Mouse (Mus musculus) MEL (cell line): Measurements from ENCODE around the gene Smoc1. TPM values are rescaled to one million over a fixed set of nuclear protein-coding genes. Genes with fewer than 3 reads are reported as not detected.

Experiments
- DNase-seq: peaks from one replicate; pipeline ENCODE4 v3.0.0; 2011; ENCODE audit warnings: low read depth, low spot score
- H3K27ac ChIP-seq: 2 replicates; pipeline ENCODE4 v1.5.1; 2012; ENCODE audit warnings: low read depth, mild to moderate bottlenecking, control low read depth, low read length, moderate library complexity; ENCODE audit not compliant: control insufficient read depth
- H3K27me3 ChIP-seq, 2 experiments: fragments of 150-350 bp in 1 of 2; sonication (generic) in 1 of 2; 2 replicates each; pipeline ENCODE4 v1.6.1; 2012; ENCODE audit warnings: low read length in 2 of 2, mild to moderate bottlenecking in 2 of 2, improper control_type of control experiment in 1 of 2, moderate library complexity in 1 of 2; ENCODE audit not compliant: insufficient read depth in 2 of 2, control insufficient read depth in 1 of 2
- H3K36me3 ChIP-seq, 2 experiments: 2 replicates each; pipeline ENCODE4 v1.6.1; 2012 to 2014; ENCODE audit warnings: low read length in 2 of 2, improper control_type of control experiment in 1 of 2, inconsistent platforms in 1 of 2, mild to moderate bottlenecking in 1 of 2; ENCODE audit not compliant: insufficient read depth in 2 of 2, control insufficient read depth in 1 of 2
- H3K4me1 ChIP-seq, 2 experiments: fragments of 150-350 bp in 1 of 2; sonication (generic) in 1 of 2; 2 replicates each; pipeline ENCODE4 v1.6.1; 2012; ENCODE audit warnings: low read length in 2 of 2, improper control_type of control experiment in 1 of 2, mild to moderate bottlenecking in 1 of 2; ENCODE audit not compliant: insufficient read depth in 2 of 2, control insufficient read depth in 1 of 2
- H3K4me3 ChIP-seq, 2 experiments: fragments of 150-350 bp in 1 of 2; sonication (generic) in 1 of 2; 2 replicates each; pipeline ENCODE4 v1.5.1; 2012; ENCODE audit warnings: low read depth in 2 of 2, low read length in 2 of 2, mild to moderate bottlenecking in 2 of 2, moderate library complexity in 2 of 2, control low read depth in 1 of 2, improper control_type of control experiment in 1 of 2; ENCODE audit not compliant: control insufficient read depth in 1 of 2, insufficient read depth in 1 of 2
- H3K79me2 ChIP-seq: 2 replicates; pipeline ENCODE4 v1.6.1; 2012; ENCODE audit warnings: mild to moderate bottlenecking, low read length, moderate library complexity; ENCODE audit not compliant: control insufficient read depth, poor library complexity, insufficient read depth
- H3K9ac ChIP-seq: 2 replicates; pipeline ENCODE4 v1.6.1; 2012; ENCODE audit warnings: low read depth, mild to moderate bottlenecking, control low read depth, low read length, moderate library complexity; ENCODE audit not compliant: control insufficient read depth, poor library complexity, severe bottlenecking
- H3K9me3 ChIP-seq: fragments of 150-350 bp; sonication (generic); replicated peaks from 2 replicates; pipeline ENCODE4 v1.6.1; 2012; ENCODE audit warnings: mild to moderate bottlenecking, low read length, improper control_type of control experiment, moderate library complexity; ENCODE audit not compliant: insufficient read depth
- CTCF ChIP-seq, 3 experiments: IDR thresholded peaks in 2 of 3; conservative IDR thresholded peaks in 1 of 3; 2 replicates each; pipeline ENCODE4 v1.5.1; 2011 to 2012; ENCODE audit warnings: low read length in 3 of 3, low read depth in 2 of 3, mild to moderate bottlenecking in 2 of 3, improper control_type of control experiment in 1 of 3, inconsistent platforms in 1 of 3, mixed read lengths in 1 of 3, moderate library complexity in 1 of 3; ENCODE audit not compliant: control insufficient read depth in 1 of 3, insufficient read depth in 1 of 3, poor library complexity in 1 of 3, severe bottlenecking in 1 of 3
- ELF1 ChIP-seq: IDR thresholded peaks from 2 replicates; pipeline ENCODE4 v1.6.1; 2014; ENCODE audit warnings: low read depth, mild to moderate bottlenecking, inconsistent platforms, low read length, improper control_type of control experiment, moderate library complexity
- GABPA ChIP-seq: IDR thresholded peaks from 2 replicates; pipeline ENCODE4 v1.6.1; 2012; ENCODE audit warnings: low read depth, mild to moderate bottlenecking, inconsistent platforms, low read length, improper control_type of control experiment, moderate library complexity
- GATA1 ChIP-seq: IDR thresholded peaks from 2 replicates; pipeline ENCODE4 v1.6.1; 2011; ENCODE audit warnings: low read depth, low read length, improper control_type of control experiment
- KAT2A ChIP-seq: conservative IDR thresholded peaks from 2 replicates; pipeline ENCODE4 v1.6.1; 2012; ENCODE audit warnings: low read depth, low read length, improper control_type of control experiment, inconsistent platforms
- POLR2A ChIP-seq, 2 experiments: IDR thresholded peaks; 2 replicates each; pipeline ENCODE4 v1.6.1; 2011 to 2012; ENCODE audit warnings: low read length in 2 of 2, mild to moderate bottlenecking in 2 of 2, control low read depth in 1 of 2, improper control_type of control experiment in 1 of 2, low read depth in 1 of 2, moderate library complexity in 1 of 2; ENCODE audit not compliant: control insufficient read depth in 1 of 2, insufficient read depth in 1 of 2, poor library complexity in 1 of 2
- RAD21 ChIP-seq: IDR thresholded peaks from 2 replicates; pipeline ENCODE4 v1.6.1; 2011; ENCODE audit warnings: mild to moderate bottlenecking, low read depth, low read length, improper control_type of control experiment
- SMC3 ChIP-seq: IDR thresholded peaks from 2 replicates; pipeline ENCODE4 v1.6.1; 2011; ENCODE audit warnings: low read depth, low read length, improper control_type of control experiment
- ZMIZ1 ChIP-seq: IDR thresholded peaks from 2 replicates; pipeline ENCODE4 v1.6.1; 2012; ENCODE audit warnings: low read depth, mild to moderate bottlenecking, inconsistent platforms, low read length, improper control_type of control experiment, moderate library complexity
- polyA plus RNA-seq, 2 experiments: library from polyadenylated mRNA; stranded (reverse) in 1 of 2; unstranded in 1 of 2; fragments of >175 nt in 1 of 2; fragments of >200 nt in 1 of 2; gene quantifications; 2 replicates each; pipeline versions ENCODE4 v1.2.1 to v1.2.4; 2012; ENCODE audit warnings: low replicate concordance in 2 of 2, low read depth in 1 of 2; ENCODE audit not compliant: insufficient read length in 2 of 2, insufficient read depth in 1 of 2, missing spikeins in 1 of 2
- total RNA-seq: library from RNA; depleted of rRNA; stranded (reverse); fragments of 300-350 nt; gene quantifications from 2 replicates; pipeline ENCODE4 v1.2.3, GENCODE M21; 2012

Smoc1 gene
- total and polyA plus RNA-seq, 3 experiments: 18.8 to 23.3 TPM; not detected in 1

GRCm38 (mm10) chr12:80983695-80984094 lies 42.9 kb upstream of the Smoc1 start:
- no peak overlapping the region for H3K9ac ChIP-seq
- H3K9me3 ChIP-seq: no peaks in the 10 kb centered on the region
- TF ChIP-seq KAT2A: no peak
- TF ChIP-seq GABPA: no peak
- no peak for TF ChIP-seq POLR2A (IDR thresholded peaks at IDR 0.05; ENCODE audit: control insufficient read depth in 1 of 2, insufficient read depth in 1 of 2, low read depth in 1 of 2, low read length in 2 of 2, poor library complexity in 1 of 2)
- peak; percentile 35 for DNase-seq
- H3K27me3 ChIP-seq: no peaks in the 10 kb centered on the region; a peak in 1 of 4 replicates
- peaks cover 0 to 3% of the 10 kb centered on the region in 2 experiments; a peak in 1 of 4 replicates for H3K4me1 ChIP-seq
- peak overlapping the region in 1 of 2 experiments; percentile 14; a peak in 2 of 4 replicates for H3K4me3 ChIP-seq
- H3K27ac ChIP-seq: no peak overlapping the region
- no peaks in the 10 kb centered on the region; a peak in 1 of 4 replicates for H3K36me3 ChIP-seq
- no peaks in the 10 kb centered on the region for H3K79me2 ChIP-seq

- no peak for DNase-seq
- H3K4me1 ChIP-seq: peaks cover 0 to 3% of the 10 kb centered on the region in 2 experiments; a peak in 1 of 4 replicates
- H3K9ac ChIP-seq: no peak overlapping the region
- TF ChIP-seq SMC3: peak; percentile 40
- peak; percentile 37 for TF ChIP-seq RAD21
- peak in 1 of 3 experiments; percentile 48; a peak in 2 of 6 replicates for TF ChIP-seq CTCF (IDR thresholded peaks at IDR 0.05 in 2 of 3, conservative IDR thresholded peaks at IDR 0.05 in 1 of 3; ENCODE audit: control insufficient read depth in 1 of 3, insufficient read depth in 1 of 3, low read depth in 2 of 3, low read length in 3 of 3, poor library complexity in 1 of 3, severe bottlenecking in 1 of 3)
- no peak for TF ChIP-seq ELF1
- no peak for TF ChIP-seq GATA1
- no peaks in the 10 kb centered on the region; a peak in 1 of 4 replicates for H3K36me3 ChIP-seq
- no peaks in the 10 kb centered on the region for H3K9me3 ChIP-seq
- no peak overlapping the region for H3K4me3 ChIP-seq
- peaks cover 0 to 3% of the 10 kb centered on the region in 2 experiments; a peak in 2 of 4 replicates for H3K27me3 ChIP-seq
- H3K27ac ChIP-seq: no peak overlapping the region
- no peaks in the 10 kb centered on the region for H3K79me2 ChIP-seq
Observed at GRCm38 (mm10) chr12:80986628-80987027, 40.0 kb upstream of the Smoc1 start.

- no peak for DNase-seq
- Histone ChIP-seq H3K36me3 (no peaks in the 10 kb centered on the region; a peak in 1 of 4 replicates), H3K9me3 (no peaks in the 10 kb centered on the region), H3K4me1 (peaks cover 0 to 3% of the 10 kb centered on the region in 2 experiments; a peak in 1 of 4 replicates), H3K27me3 (peaks cover 0 to 3% of the 10 kb centered on the region in 2 experiments; a peak in 2 of 4 replicates), H3K9ac (no peak overlapping the region), H3K4me3 (no peak overlapping the region), H3K79me2 (no peaks in the 10 kb centered on the region)
- no peak for TF ChIP-seq ZMIZ1
- TF ChIP-seq, all 39 proteins: peak for 0
- H3K27ac ChIP-seq: no peak overlapping the region
Observed at GRCm38 (mm10) chr12:80988286-80988685, 38.3 kb upstream of the Smoc1 start.
